In genomic region chr9:50527860-50528259, GRCm38 (mm10) we compare ENCODE assay signal across 8 mouse cellular contexts. TPM values are rescaled to one million over a fixed set of nuclear protein-coding genes. Genes with fewer than 3 reads are reported as not detected.
DNase-seq lines count a peak whose midpoint lies in the region; ATAC-seq and TF ChIP-seq lines count a peak whose summit lies in the region.

No protein-coding gene starts in this region.

- H3K9me3 ChIP-seq in heart, embryonic 15.5 days (replicated peaks) = no peaks in the 10 kb centered on the region
- no peaks in the 10 kb centered on the region for H3K9me3 ChIP-seq in E14TG2a.4 (ENCODE audit: low read length)
- H3K9me3 ChIP-seq in forebrain, embryonic 15.5 days = no peaks in the 10 kb centered on the region
- H3K9me3 ChIP-seq in liver, embryonic 15.5 days (replicated peaks) = no peaks in the 10 kb centered on the region
- no peaks in the 10 kb centered on the region for H3K9me3 ChIP-seq in stomach, postnatal 0 days (ENCODE audit: control insufficient read depth, low read length)

- H3K9ac ChIP-seq in heart, embryonic 15.5 days = peak overlapping the region; percentile 86
- H3K9ac ChIP-seq in forebrain, embryonic 15.5 days (replicated peaks) = peak overlapping the region; percentile 86
- H3K9ac ChIP-seq in liver, embryonic 15.5 days = peak overlapping the region; percentile 68
- H3K9ac ChIP-seq in stomach, postnatal 0 days (ENCODE audit: low read length) = peak overlapping the region; percentile 74

- WGBS in heart, embryonic 15.5 days = 32% methylated on average over 7 of the region's 7 CpGs
- WGBS in forebrain, embryonic 15.5 days = 47% methylated on average over 7 of the region's 7 CpGs
- 31% methylated on average over 7 of the region's 7 CpGs for WGBS in liver, embryonic 15.5 days (ENCODE audit: insufficient replicate concordance)
- WGBS in stomach, postnatal 0 days = 30% methylated on average over 7 of the region's 7 CpGs

- H3K4me3 ChIP-seq in heart, embryonic 15.5 days = peak overlapping the region; percentile 98
- H3K4me3 ChIP-seq in E14TG2a.4 (replicated peaks; ENCODE audit: low read length) = peak overlapping the region; percentile 89
- peak overlapping the region; percentile 92 for H3K4me3 ChIP-seq in forebrain, embryonic 15.5 days
- peak overlapping the region; percentile 77 for H3K4me3 ChIP-seq in liver, embryonic 15.5 days (replicated peaks)
- peak overlapping the region; percentile 73 for H3K4me3 ChIP-seq in stomach, postnatal 0 days (ENCODE audit: low read depth, low read length)

- no peak overlapping the region for H3K27ac ChIP-seq in heart, embryonic 15.5 days
- H3K27ac ChIP-seq in forebrain, embryonic 15.5 days (replicated peaks) = 0 out of 2 replicates have a peak overlapping the region, but pooled peaks have one; percentile 88
- H3K27ac ChIP-seq in liver, embryonic 15.5 days (replicated peaks) = no peak overlapping the region; the same call in 1 of the 2 replicates
- H3K27ac ChIP-seq in stomach, postnatal 0 days (replicated peaks) = no peak overlapping the region

- no peak for DNase-seq in heart, adult 11 months
- DNase-seq in stomach, postnatal 0 days (ENCODE audit: low spot score) = peak; percentile 20
- no peak for DNase-seq in spleen, postnatal 4 days (ENCODE audit: low spot score in 2 of 2)
- no peak for DNase-seq in urinary bladder, postnatal 36 days (ENCODE audit: low spot score in 2 of 2)

- no peak for TF ChIP-seq EP300 in stomach, postnatal 0 days (optimal IDR thresholded peaks at IDR 0.05)

- H3K4me2 ChIP-seq in heart, embryonic 15.5 days = peak overlapping the region; percentile 86
- peak overlapping the region; percentile 59 for H3K4me2 ChIP-seq in forebrain, embryonic 15.5 days (replicated peaks)
- peak overlapping the region; percentile 79 for H3K4me2 ChIP-seq in liver, embryonic 15.5 days
- H3K4me2 ChIP-seq in stomach, postnatal 0 days (replicated peaks; ENCODE audit: low read depth) = peak overlapping the region; percentile 49

- ATAC-seq in heart, embryonic 15.5 days (replicated peaks; ENCODE audit: insufficient number of reproducible peaks, insufficient read depth, low FRiP score, low read depth) = no peak
- ATAC-seq in forebrain, embryonic 15.5 days (replicated peaks) = peak; percentile 15; the same call in 1 of the 2 replicates
- no peak for ATAC-seq in liver, embryonic 15.5 days (ENCODE audit: insufficient read depth)
- ATAC-seq in stomach, postnatal 0 days (ENCODE audit: low FRiP score, low TSS enrichment) = peak; percentile 2; the same call in 1 of the 2 replicates

- H3K27me3 ChIP-seq in heart, embryonic 15.5 days = no peaks in the 10 kb centered on the region
- no peaks in the 10 kb centered on the region for H3K27me3 ChIP-seq in E14TG2a.4 (ENCODE audit: insufficient read depth, low read length)
- H3K27me3 ChIP-seq in forebrain, embryonic 15.5 days = no peaks in the 10 kb centered on the region
- no peaks in the 10 kb centered on the region for H3K27me3 ChIP-seq in liver, embryonic 15.5 days
- no peaks in the 10 kb centered on the region for H3K27me3 ChIP-seq in stomach, postnatal 0 days (ENCODE audit: control insufficient read depth, insufficient read depth, low read length)

- 0 out of 2 replicates have a peak, but pooled peaks cover 4% of the 10 kb centered on the region for H3K36me3 ChIP-seq in heart, embryonic 15.5 days
- H3K36me3 ChIP-seq in E14TG2a.4 (ENCODE audit: insufficient read depth, low read length) = no peaks in the 10 kb centered on the region
- no peaks in the 10 kb centered on the region for H3K36me3 ChIP-seq in forebrain, embryonic 15.5 days
- 0 out of 2 replicates have a peak, but pooled peaks cover 10% of the 10 kb centered on the region for H3K36me3 ChIP-seq in liver, embryonic 15.5 days (replicated peaks)
- H3K36me3 ChIP-seq in stomach, postnatal 0 days (ENCODE audit: control insufficient read depth, insufficient read depth, low read length) = 0 out of 2 replicates have a peak, but pooled peaks cover 2% of the 10 kb centered on the region

- H3K4me1 ChIP-seq in heart, embryonic 15.5 days (replicated peaks) = peaks cover 15% of the 10 kb centered on the region
- peaks cover 7% of the 10 kb centered on the region for H3K4me1 ChIP-seq in E14TG2a.4 (replicated peaks; ENCODE audit: low read depth, low read length)
- peaks cover 9% of the 10 kb centered on the region for H3K4me1 ChIP-seq in forebrain, embryonic 15.5 days
- peaks cover 16% of the 10 kb centered on the region for H3K4me1 ChIP-seq in liver, embryonic 15.5 days (replicated peaks)
- no peaks in the 10 kb centered on the region for H3K4me1 ChIP-seq in stomach, postnatal 0 days (replicated peaks; ENCODE audit: control insufficient read depth, insufficient read depth)

- TF ChIP-seq CTCF in E14TG2a.4 (conservative IDR thresholded peaks at IDR 0.05; ENCODE audit: low read length) = no peak
- no peak for TF ChIP-seq CTCF in stomach, postnatal 0 days (IDR thresholded peaks at IDR 0.05; ENCODE audit: low read depth)

RNA-seq across cellular contexts. Expression of gene Pts, which starts 0.7 kb away (rescaled TPM):
- polyA plus RNA-seq in heart, embryonic 15.5 days (2015; fragmentation: Nextera tagmentation; extraction: Ambion mirVana) = 82.3 and 83.6 TPM in 2 replicates
- polyA plus RNA-seq in forebrain, embryonic 15.5 days (2015; fragmentation: Nextera tagmentation; extraction: Ambion mirVana) = 89.4 and 93.4 TPM in 2 replicates
- 32.6 and 36.1 TPM in 2 replicates for polyA plus RNA-seq in liver, embryonic 15.5 days (2015; fragmentation: Nextera tagmentation; extraction: Ambion mirVana)
- polyA plus RNA-seq in stomach, postnatal 0 days (2015; fragmentation: Nextera tagmentation; extraction: Ambion mirVana) = 83.8 and 87.0 TPM in 2 replicates

RNA-seq across cellular contexts. Expression of gene Il18, which starts 26.8 kb away (rescaled TPM):
- 3.1 and 3.4 TPM in 2 replicates for polyA plus RNA-seq in heart, embryonic 15.5 days (2015; fragmentation: Nextera tagmentation; extraction: Ambion mirVana)
- 12.6 and 16.5 TPM in 2 replicates for polyA plus RNA-seq in forebrain, embryonic 15.5 days (2015; fragmentation: Nextera tagmentation; extraction: Ambion mirVana)
- polyA plus RNA-seq in liver, embryonic 15.5 days (2015; fragmentation: Nextera tagmentation; extraction: Ambion mirVana) = 10.1 and 11.1 TPM in 2 replicates
- 290 and 317 TPM in 2 replicates for polyA plus RNA-seq in stomach, postnatal 0 days (2015; fragmentation: Nextera tagmentation; extraction: Ambion mirVana)

RNA-seq across cellular contexts. Expression of gene Bco2, which starts 27.1 kb away (rescaled TPM):
- 0.13 and 0.25 TPM in 2 replicates for polyA plus RNA-seq in heart, embryonic 15.5 days (2015; fragmentation: Nextera tagmentation; extraction: Ambion mirVana)
- 0.36 and 0.43 TPM in 2 replicates for polyA plus RNA-seq in forebrain, embryonic 15.5 days (2015; fragmentation: Nextera tagmentation; extraction: Ambion mirVana)
- 0.60 and 0.67 TPM in 2 replicates for polyA plus RNA-seq in liver, embryonic 15.5 days (2015; fragmentation: Nextera tagmentation; extraction: Ambion mirVana)
- 4.7 and 5.3 TPM in 2 replicates for polyA plus RNA-seq in stomach, postnatal 0 days (2015; fragmentation: Nextera tagmentation; extraction: Ambion mirVana)

RNA-seq across cellular contexts. Expression of gene Tex12, which starts 33.3 kb away (rescaled TPM):
- polyA plus RNA-seq in heart, embryonic 15.5 days (2015; fragmentation: Nextera tagmentation; extraction: Ambion mirVana) = not detected in 2 replicates
- 0.19 and 0.31 TPM in 2 replicates for polyA plus RNA-seq in forebrain, embryonic 15.5 days (2015; fragmentation: Nextera tagmentation; extraction: Ambion mirVana)
- polyA plus RNA-seq in liver, embryonic 15.5 days (2015; fragmentation: Nextera tagmentation; extraction: Ambion mirVana) = not detected in 2 replicates
- polyA plus RNA-seq in stomach, postnatal 0 days (2015; fragmentation: Nextera tagmentation; extraction: Ambion mirVana) = not detected in 2 replicates

RNA-seq across cellular contexts. Expression of gene Plet1, which starts 33.5 kb away (rescaled TPM):
- 0.45 and 1.4 TPM in 2 replicates for polyA plus RNA-seq in heart, embryonic 15.5 days (2015; fragmentation: Nextera tagmentation; extraction: Ambion mirVana)
- 0.23 TPM in 1 of 2 replicates, not detected in the other for polyA plus RNA-seq in forebrain, embryonic 15.5 days (2015; fragmentation: Nextera tagmentation; extraction: Ambion mirVana)
- 0.17 and 0.35 TPM in 2 replicates for polyA plus RNA-seq in liver, embryonic 15.5 days (2015; fragmentation: Nextera tagmentation; extraction: Ambion mirVana)
- 76.4 and 79.7 TPM in 2 replicates for polyA plus RNA-seq in stomach, postnatal 0 days (2015; fragmentation: Nextera tagmentation; extraction: Ambion mirVana)

Comparison
In these comparisons a context has a peak if more than half of its experiments do, and no peak if none do; other contexts are left out.
1. ATAC-seq: peak in forebrain, embryonic 15.5 days (single experiment) and stomach, postnatal 0 days (single experiment); none in heart, embryonic 15.5 days (single experiment) and liver, embryonic 15.5 days (single experiment).
2. RNA of gene Il18, which starts 26.8 kb away (polyA plus RNA-seq): 290 to 317 TPM in stomach, postnatal 0 days; 12.6 to 16.5 TPM in forebrain, embryonic 15.5 days, 10.1 to 11.1 TPM in liver, embryonic 15.5 days and 3.1 to 3.4 TPM in heart, embryonic 15.5 days; every median in the first group is over 10 times any median in the second.
3. Peak in every context shown above with its lines, with median percentiles within 50 percentile points of each other: H3K4me2 ChIP-seq, H3K4me3 ChIP-seq and H3K9ac ChIP-seq.